Comparison of ENCODE assay signal across 20 mouse cellular contexts in genomic region chr8:83579676-83580075, GRCm38 (mm10). TPM values are rescaled to one million over a fixed set of nuclear protein-coding genes. Genes with fewer than 3 reads are reported as not detected.
DNase-seq lines count a peak whose midpoint lies in the region; ATAC-seq and TF ChIP-seq lines count a peak whose summit lies in the region.
"Had no signal": no experiment of that assay in that cellular context is flagged by ENCODE, and none has a peak within 500 bp of the region (broad histone marks: within the 10 kb centered on the region; RNA-seq: fewer than 3 reads in every experiment).

No protein-coding gene starts in this region.

- ATAC-seq in hindbrain, postnatal 0 days: no peak
- no peak for ATAC-seq in hindbrain, embryonic 14.5 days (ENCODE audit: low FRiP score)
- no peak for ATAC-seq in neural tube, embryonic 13.5 days (ENCODE audit: low read depth)
- ATAC-seq in neural tube, embryonic 15.5 days (ENCODE audit: low FRiP score): no peak
- ATAC-seq: intestine, postnatal 0 days; midbrain, embryonic 15.5 days had no signal

- no peaks in the 10 kb centered on the region for H3K9me3 ChIP-seq in hindbrain, postnatal 0 days (ENCODE audit: low read length)
- no peaks in the 10 kb centered on the region for H3K9me3 ChIP-seq in hindbrain, embryonic 14.5 days (ENCODE audit: control insufficient read depth, low read length)
- no peaks in the 10 kb centered on the region for H3K9me3 ChIP-seq in neural tube, embryonic 13.5 days
- no peaks in the 10 kb centered on the region for H3K9me3 ChIP-seq in neural tube, embryonic 15.5 days (replicated peaks)
- H3K9me3 ChIP-seq: forebrain, embryonic 10.5 days; liver, embryonic 15.5 days; midbrain, embryonic 15.5 days had no signal

- no peak overlapping the region for H3K4me2 ChIP-seq in hindbrain, postnatal 0 days (ENCODE audit: low read depth, low read length)
- no peak overlapping the region for H3K4me2 ChIP-seq in hindbrain, embryonic 14.5 days (replicated peaks)
- no peak overlapping the region for H3K4me2 ChIP-seq in neural tube, embryonic 13.5 days
- no peak overlapping the region for H3K4me2 ChIP-seq in neural tube, embryonic 15.5 days
- H3K4me2 ChIP-seq: liver, embryonic 15.5 days; midbrain, embryonic 15.5 days had no signal

- WGBS in hindbrain, postnatal 0 days: 86% methylated on average over 8 of the region's 8 CpGs
- WGBS in hindbrain, embryonic 14.5 days: 87% methylated on average over 8 of the region's 8 CpGs
- 92% methylated on average over 8 of the region's 8 CpGs for WGBS in neural tube, embryonic 13.5 days
- 91% methylated on average over 8 of the region's 8 CpGs for WGBS in neural tube, embryonic 15.5 days

- peak overlapping the region; percentile 30; the same call in 1 of the 2 replicates for H3K9ac ChIP-seq in hindbrain, postnatal 0 days (replicated peaks; ENCODE audit: low read length)
- H3K9ac ChIP-seq in hindbrain, embryonic 14.5 days: no peak overlapping the region
- H3K9ac ChIP-seq in neural tube, embryonic 13.5 days: no peak overlapping the region
- H3K9ac ChIP-seq in neural tube, embryonic 15.5 days (replicated peaks): no peak overlapping the region
- H3K9ac ChIP-seq: liver, embryonic 15.5 days; midbrain, embryonic 15.5 days had no signal

- H3K27me3 ChIP-seq in hindbrain, postnatal 0 days (ENCODE audit: insufficient read depth, low read length): no peaks in the 10 kb centered on the region
- no peaks in the 10 kb centered on the region for H3K27me3 ChIP-seq in hindbrain, embryonic 14.5 days (ENCODE audit: control insufficient read depth, insufficient read depth, low read length)
- H3K27me3 ChIP-seq in neural tube, embryonic 13.5 days: no peaks in the 10 kb centered on the region
- no peaks in the 10 kb centered on the region for H3K27me3 ChIP-seq in neural tube, embryonic 15.5 days (replicated peaks)
- H3K27me3 ChIP-seq: CH12.LX; liver, embryonic 15.5 days; midbrain, embryonic 15.5 days had no signal

- no peak overlapping the region for H3K4me3 ChIP-seq in hindbrain, postnatal 0 days (ENCODE audit: low read length)
- no peak overlapping the region for H3K4me3 ChIP-seq in hindbrain, embryonic 14.5 days (replicated peaks; ENCODE audit: low read length)
- H3K4me3 ChIP-seq in neural tube, embryonic 13.5 days: no peak overlapping the region
- no peak overlapping the region for H3K4me3 ChIP-seq in neural tube, embryonic 15.5 days (replicated peaks)
- H3K4me3 ChIP-seq: forebrain, embryonic 10.5 days; liver, embryonic 15.5 days; midbrain, embryonic 15.5 days had no signal

- no peak for TF ChIP-seq CTCF in hindbrain, postnatal 0 days (IDR thresholded peaks at IDR 0.05; ENCODE audit: low read depth)

- DNase-seq in heart, adult 11 months: peak; percentile 87
- DNase-seq in heart, postnatal 4 days: no peak
- DNase-seq in hindbrain, postnatal 0 days (ENCODE audit: low spot score): no peak
- DNase-seq in hindbrain, embryonic 14.5 days (ENCODE audit: low spot score): no peak
- no peak for DNase-seq in lung, adult 18-20 months
- DNase-seq: gastrocnemius, postnatal 25 days; layer of hippocampus, adult 9-11 months; lung, postnatal 36 days had no signal

- H3K27ac ChIP-seq in hindbrain, postnatal 0 days: no peak overlapping the region
- H3K27ac ChIP-seq in hindbrain, embryonic 14.5 days: no peak overlapping the region
- peak overlapping the region; percentile 15 for H3K27ac ChIP-seq in neural tube, embryonic 13.5 days (replicated peaks)
- no peak overlapping the region for H3K27ac ChIP-seq in neural tube, embryonic 15.5 days (replicated peaks)
- H3K27ac ChIP-seq: liver, embryonic 15.5 days; midbrain, embryonic 15.5 days had no signal

- no peaks in the 10 kb centered on the region; the same call in 1 of the 2 replicates for H3K36me3 ChIP-seq in hindbrain, postnatal 0 days (ENCODE audit: insufficient read depth, low read length)
- peaks cover 6% of the 10 kb centered on the region for H3K36me3 ChIP-seq in hindbrain, embryonic 14.5 days (replicated peaks; ENCODE audit: control insufficient read depth, insufficient read depth)
- H3K36me3 ChIP-seq in neural tube, embryonic 13.5 days: peaks cover under 1% of the 10 kb centered on the region; the same call in 1 of the 2 replicates
- H3K36me3 ChIP-seq in neural tube, embryonic 15.5 days: peaks cover 8% of the 10 kb centered on the region
- H3K36me3 ChIP-seq: midbrain, embryonic 15.5 days had no signal

- H3K4me1 ChIP-seq in hindbrain, postnatal 0 days (ENCODE audit: insufficient read depth, low read length): peaks cover 23% of the 10 kb centered on the region
- peaks cover 40% of the 10 kb centered on the region; the same call in 1 of the 2 replicates for H3K4me1 ChIP-seq in hindbrain, embryonic 14.5 days (replicated peaks; ENCODE audit: control insufficient read depth, insufficient read depth, low read length)
- H3K4me1 ChIP-seq in neural tube, embryonic 13.5 days (replicated peaks): peaks cover 96% of the 10 kb centered on the region
- H3K4me1 ChIP-seq in neural tube, embryonic 15.5 days: peaks cover 95% of the 10 kb centered on the region

RNA-seq across cellular contexts. Expression of gene Ndufb7, which starts 13.2 kb away (rescaled TPM):
- total RNA-seq in heart, postnatal 4 days (2021): 100 to 1,000 TPM; 517 to 525 TPM
- 124 and 186 TPM in 2 replicates for total RNA-seq in hindbrain, postnatal 0 days (2014; rRNA removed)
- polyA plus RNA-seq in hindbrain, postnatal 0 days (2015; fragmentation: Nextera tagmentation; extraction: Ambion mirVana): 436 and 442 TPM in 2 replicates
- polyA plus RNA-seq in hindbrain, embryonic 14.5 days (2014; fragmentation: Nextera tagmentation; extraction: Ambion mirVana): 321 and 385 TPM in 2 replicates
- 354 and 397 TPM in 2 replicates for polyA plus RNA-seq in neural tube, embryonic 13.5 days (2015; fragmentation: Nextera tagmentation; extraction: Ambion mirVana)
- 344 and 362 TPM in 2 replicates for polyA plus RNA-seq in neural tube, embryonic 15.5 days (2015; fragmentation: Nextera tagmentation; extraction: Ambion mirVana)

RNA-seq across cellular contexts. Expression of gene Tecr, which starts 28.1 kb away (rescaled TPM):
- total RNA-seq in heart, postnatal 4 days (2021): 100 to 1,000 TPM; 162 to 169 TPM
- 1,283 and 1,409 TPM in 2 replicates for total RNA-seq in hindbrain, postnatal 0 days (2014; rRNA removed)
- polyA plus RNA-seq in hindbrain, postnatal 0 days (2015; fragmentation: Nextera tagmentation; extraction: Ambion mirVana): 1,550 and 1,625 TPM in 2 replicates
- 1,444 and 1,536 TPM in 2 replicates for polyA plus RNA-seq in hindbrain, embryonic 14.5 days (2014; fragmentation: Nextera tagmentation; extraction: Ambion mirVana)
- 1,063 and 1,130 TPM in 2 replicates for polyA plus RNA-seq in neural tube, embryonic 13.5 days (2015; fragmentation: Nextera tagmentation; extraction: Ambion mirVana)
- 1,464 and 1,650 TPM in 2 replicates for polyA plus RNA-seq in neural tube, embryonic 15.5 days (2015; fragmentation: Nextera tagmentation; extraction: Ambion mirVana)

RNA-seq across cellular contexts. Expression of gene Dnajb1, which starts 28.3 kb away (rescaled TPM):
- 10 to 100 TPM; 21.3 to 22.8 TPM for total RNA-seq in heart, postnatal 4 days (2021)
- 35.3 and 42.7 TPM in 2 replicates for total RNA-seq in hindbrain, postnatal 0 days (2014; rRNA removed)
- 60.1 and 65.0 TPM in 2 replicates for polyA plus RNA-seq in hindbrain, postnatal 0 days (2015; fragmentation: Nextera tagmentation; extraction: Ambion mirVana)
- 45.8 and 47.8 TPM in 2 replicates for polyA plus RNA-seq in hindbrain, embryonic 14.5 days (2014; fragmentation: Nextera tagmentation; extraction: Ambion mirVana)
- polyA plus RNA-seq in neural tube, embryonic 13.5 days (2015; fragmentation: Nextera tagmentation; extraction: Ambion mirVana): 54.3 and 54.4 TPM in 2 replicates
- 57.9 and 63.1 TPM in 2 replicates for polyA plus RNA-seq in neural tube, embryonic 15.5 days (2015; fragmentation: Nextera tagmentation; extraction: Ambion mirVana)

RNA-seq across cellular contexts. Expression of gene Olfr370, which starts 44.1 kb away (rescaled TPM):
- not detected for total RNA-seq in heart, postnatal 4 days (2021)
- 0.05 TPM in 1 of 2 replicates, not detected in the other for total RNA-seq in hindbrain, postnatal 0 days (2014; rRNA removed)
- polyA plus RNA-seq in hindbrain, postnatal 0 days (2015; fragmentation: Nextera tagmentation; extraction: Ambion mirVana): 0.08 TPM in 1 of 2 replicates, not detected in the other
- polyA plus RNA-seq in hindbrain, embryonic 14.5 days (2014; fragmentation: Nextera tagmentation; extraction: Ambion mirVana): 0.13 TPM in 1 of 2 replicates, not detected in the other
- 0.04 TPM in 1 of 2 replicates, not detected in the other for polyA plus RNA-seq in neural tube, embryonic 13.5 days (2015; fragmentation: Nextera tagmentation; extraction: Ambion mirVana)
- not detected in 2 replicates for polyA plus RNA-seq in neural tube, embryonic 15.5 days (2015; fragmentation: Nextera tagmentation; extraction: Ambion mirVana)
- total RNA-seq: adrenal gland, adult 18-20 months; CH12.LX; gastrocnemius, postnatal 25 days; left cerebral cortex, postnatal 25 days had no signal
- polyA plus RNA-seq: embryonic facial prominence, embryonic 11.5 days; forebrain, embryonic 10.5 days; intestine, postnatal 0 days; liver, embryonic 15.5 days; midbrain, embryonic 15.5 days; neural tube, embryonic 14.5 days; spleen, adult 2 months had no signal
